Mouse (Mus musculus): ENCODE data around the gene Pak6.
A peak's percentile ranks its signal among the peaks of the same experiment; 100 is the strongest.

The Pak6 gene

GRCm38 (mm10) chr2:118700179-118701062 is 37.3 kb downstream of the Pak6 start:
- peak; percentile 71 to 89 for DNase-seq

DNA sequence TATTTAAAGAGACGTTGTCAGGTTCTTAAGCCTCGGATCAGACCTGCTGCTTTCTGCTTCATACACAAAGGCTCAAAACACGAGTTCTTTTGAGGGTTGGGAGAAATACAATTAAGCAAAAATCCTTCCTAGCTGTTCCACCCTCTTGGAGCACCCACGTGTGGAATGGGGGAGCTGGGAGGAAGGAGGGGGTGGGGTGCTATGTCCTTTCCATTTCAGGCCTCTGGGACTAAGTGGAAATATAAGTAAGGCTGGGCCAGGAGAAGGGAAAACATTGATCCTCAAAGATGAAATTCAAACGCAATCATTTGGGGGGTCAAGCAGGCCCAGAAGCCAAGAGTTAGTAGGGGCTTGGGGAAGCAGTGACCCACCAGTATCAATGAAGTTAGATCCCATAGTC is 38.1 kb downstream of the Pak6 start:
- no peak for DNase-seq

DNA sequence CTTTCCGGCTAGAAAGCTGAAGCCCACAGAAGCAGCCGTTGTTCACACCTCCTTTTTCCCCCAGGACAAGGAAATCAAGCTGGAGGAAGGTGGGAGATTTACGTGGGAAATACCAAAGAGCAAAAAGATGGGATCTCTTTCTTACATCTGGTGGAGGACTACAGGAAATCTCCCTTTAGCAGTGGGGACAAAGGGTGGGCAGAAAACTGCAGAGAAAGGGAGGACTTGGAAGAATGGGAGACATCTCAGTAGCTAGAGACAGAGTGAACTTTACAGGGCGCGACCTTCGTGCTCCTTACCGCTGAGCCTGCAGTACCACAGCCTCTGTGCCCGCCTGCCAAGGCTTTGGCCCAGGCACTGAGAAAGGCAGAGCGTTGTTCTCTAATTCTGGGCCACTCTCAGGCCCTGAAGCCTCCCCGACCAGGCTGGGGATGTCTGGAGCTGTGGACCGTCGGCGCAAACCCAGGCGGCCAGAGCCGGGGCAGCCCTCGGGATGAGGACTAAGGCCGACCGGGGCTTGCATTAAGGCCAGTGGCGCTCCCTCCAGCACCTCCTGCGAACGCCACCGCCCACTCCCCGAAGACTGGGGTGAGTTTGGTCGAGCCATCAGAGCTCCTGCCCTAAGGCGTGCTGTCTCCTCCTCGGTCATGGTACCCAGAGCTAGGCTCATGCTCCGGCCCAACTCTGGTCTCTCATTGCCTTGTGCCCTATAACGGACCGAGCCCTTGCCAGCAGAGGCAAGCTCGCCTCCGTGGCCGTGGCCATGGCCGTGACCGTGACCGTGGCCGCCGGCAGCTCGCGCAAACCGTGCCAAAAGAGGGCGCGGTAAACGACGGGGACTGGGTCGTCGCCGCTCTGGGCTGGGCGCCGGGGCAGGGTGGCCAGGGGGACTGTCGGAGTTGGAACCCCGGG is 39.1 kb downstream of the Pak6 start:
- no peak for DNase-seq

- DNase-seq = peak; percentile 36 to 69
Observed at GRCm38 (mm10) chr2:118702883-118703761, 40.0 kb downstream of the Pak6 start.

DNA sequence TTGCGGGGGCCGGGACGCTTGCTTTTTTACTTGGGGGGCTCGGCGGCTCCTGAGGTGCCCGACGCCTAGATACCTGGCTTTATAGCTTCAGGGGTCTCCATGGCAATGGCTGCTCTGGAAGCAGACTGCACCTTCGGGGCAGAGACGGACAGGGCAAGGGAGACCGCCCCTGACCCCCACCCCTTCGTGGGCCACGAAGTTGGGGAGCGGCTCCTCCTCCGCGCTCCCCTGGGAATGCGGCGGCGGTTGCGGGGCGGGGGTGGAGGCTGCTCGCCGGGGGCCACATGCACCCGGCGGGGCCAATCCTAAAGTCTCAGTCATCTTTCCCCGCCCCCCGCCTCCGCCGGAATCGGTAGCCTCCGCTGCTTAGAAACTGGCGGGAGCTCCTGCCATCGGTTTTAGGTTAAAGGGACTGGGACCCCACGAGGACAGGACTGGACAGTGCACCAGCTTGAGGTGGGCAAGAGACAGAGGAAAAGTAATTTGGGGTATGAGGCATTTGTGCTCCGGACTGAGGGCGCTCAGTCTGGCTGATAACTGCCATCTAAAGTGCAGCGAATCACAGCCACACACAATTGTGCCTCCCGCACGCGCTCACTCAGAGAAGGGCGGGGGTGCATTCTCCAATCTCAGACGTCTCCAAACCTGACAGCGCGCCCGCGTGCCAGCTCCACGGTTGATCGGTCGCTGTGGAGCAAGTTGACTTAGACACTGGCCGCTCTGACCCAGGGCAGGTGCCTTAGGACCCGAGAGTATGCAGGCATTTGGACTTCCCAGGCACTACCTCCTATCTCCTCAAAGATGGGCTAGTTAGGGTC is 41.0 kb downstream of the Pak6 start, which contains the start of gene Ankrd63:
Ankrd63 (minus strand) TSS at position 51 of the 818 bp plus-strand sequence.
- peak in 1 of 2 experiments; percentile 49 for DNase-seq

DNA sequence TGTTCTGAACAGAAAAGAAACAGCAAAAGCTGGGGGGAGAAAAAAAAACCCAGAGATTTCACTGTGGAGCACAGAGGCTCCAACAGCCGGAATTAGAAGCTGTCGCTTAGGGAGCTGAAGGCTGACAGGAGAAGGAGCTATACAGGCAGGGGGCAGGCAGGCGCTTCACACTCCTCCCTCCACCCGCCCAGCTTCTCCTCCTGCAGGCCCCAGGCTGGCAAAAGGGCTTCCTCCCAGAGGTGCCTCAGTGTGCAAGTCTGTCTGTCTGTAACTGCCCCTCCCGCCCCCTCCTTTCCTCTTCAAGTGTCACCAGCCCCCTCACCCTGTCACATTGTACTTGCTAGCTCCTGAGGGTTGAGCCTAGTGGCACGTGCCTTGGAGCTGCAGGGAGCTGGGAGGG is 43.3 kb downstream of the Pak6 start:
- no peak for DNase-seq

DNA sequence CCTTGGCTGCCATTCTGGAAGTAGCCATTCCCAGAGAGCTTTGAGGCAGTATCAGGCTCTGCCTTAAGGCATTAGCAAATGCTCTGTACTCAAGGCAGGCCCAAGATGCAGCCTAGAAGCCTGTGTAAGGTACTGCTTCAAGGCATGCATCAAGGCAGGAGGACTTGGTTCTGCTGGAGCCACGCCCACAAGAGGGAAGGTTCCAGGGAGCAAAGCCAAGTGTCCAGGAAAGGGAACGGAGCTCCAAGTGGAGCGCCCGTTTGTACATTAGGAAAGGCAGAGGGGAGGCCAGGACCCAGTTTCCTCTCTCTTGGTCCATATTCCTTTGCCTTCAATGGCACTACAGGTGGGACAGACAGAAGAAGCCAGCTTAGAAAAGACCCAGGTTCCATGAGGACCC is 45.4 kb downstream of the Pak6 start:
- no peak for DNase-seq

DNA sequence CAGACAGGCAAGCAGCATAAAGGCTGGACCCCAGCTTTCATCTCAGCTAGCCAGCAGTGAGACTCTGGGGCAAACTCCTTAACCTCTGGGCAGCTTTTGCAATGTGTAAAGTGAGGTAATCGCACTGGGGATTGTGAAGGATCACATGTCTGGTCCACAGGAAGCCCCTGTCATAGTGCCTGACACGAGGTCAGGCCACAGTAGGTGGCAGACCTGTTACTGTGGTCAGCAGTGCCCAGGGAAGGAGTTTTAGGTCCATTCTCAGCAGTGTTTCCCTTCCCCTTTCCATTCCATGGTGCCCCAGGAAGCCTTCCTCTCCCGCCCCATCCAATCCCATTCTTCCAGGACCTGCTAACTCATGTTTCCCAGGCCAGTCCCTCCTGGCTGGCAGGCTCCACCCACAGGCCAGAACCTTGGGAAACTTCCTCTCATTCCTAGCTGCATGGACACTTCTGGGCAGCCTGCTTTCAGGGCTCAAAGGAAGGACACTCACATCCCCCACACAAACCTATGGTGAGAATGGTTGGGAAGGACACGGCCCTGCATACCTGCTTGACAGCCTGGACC is 46.6 kb downstream of the Pak6 start:
- DNase-seq = no peak

DNA sequence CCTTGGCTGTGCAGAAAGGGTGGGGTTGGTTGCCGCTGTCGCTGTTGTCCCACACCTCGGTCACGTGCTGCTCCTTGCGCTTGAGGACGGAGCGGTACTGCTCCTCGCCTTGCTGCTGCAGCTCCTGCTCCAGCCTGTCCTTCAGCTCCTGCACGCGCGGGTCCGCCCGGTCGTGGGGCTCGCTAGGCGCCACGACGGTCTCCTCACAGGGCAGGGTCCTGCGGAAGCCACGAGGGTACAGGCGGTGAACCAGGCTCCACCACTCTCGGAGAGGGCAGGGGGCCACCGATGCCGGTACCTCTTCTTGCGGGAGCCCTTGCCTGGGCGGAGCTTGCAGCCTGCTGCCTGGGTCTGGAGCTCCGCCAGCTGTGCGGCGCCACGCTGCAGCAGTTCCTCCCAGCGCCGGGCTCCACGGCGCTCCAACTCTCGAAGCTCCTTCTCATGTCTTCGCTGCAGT is 48.0 kb downstream of the Pak6 start:
- DNase-seq = no peak

- no peak for DNase-seq
Observed at GRCm38 (mm10) chr2:118713631-118714030, 50.5 kb downstream of the Pak6 start.

- no peak for DNase-seq
Observed at GRCm38 (mm10) chr2:118714230-118714629, 51.1 kb downstream of the Pak6 start.

GRCm38 (mm10) chr2:118716677-118717076 is 53.6 kb downstream of the Pak6 start:
- no peak for DNase-seq

DNA sequence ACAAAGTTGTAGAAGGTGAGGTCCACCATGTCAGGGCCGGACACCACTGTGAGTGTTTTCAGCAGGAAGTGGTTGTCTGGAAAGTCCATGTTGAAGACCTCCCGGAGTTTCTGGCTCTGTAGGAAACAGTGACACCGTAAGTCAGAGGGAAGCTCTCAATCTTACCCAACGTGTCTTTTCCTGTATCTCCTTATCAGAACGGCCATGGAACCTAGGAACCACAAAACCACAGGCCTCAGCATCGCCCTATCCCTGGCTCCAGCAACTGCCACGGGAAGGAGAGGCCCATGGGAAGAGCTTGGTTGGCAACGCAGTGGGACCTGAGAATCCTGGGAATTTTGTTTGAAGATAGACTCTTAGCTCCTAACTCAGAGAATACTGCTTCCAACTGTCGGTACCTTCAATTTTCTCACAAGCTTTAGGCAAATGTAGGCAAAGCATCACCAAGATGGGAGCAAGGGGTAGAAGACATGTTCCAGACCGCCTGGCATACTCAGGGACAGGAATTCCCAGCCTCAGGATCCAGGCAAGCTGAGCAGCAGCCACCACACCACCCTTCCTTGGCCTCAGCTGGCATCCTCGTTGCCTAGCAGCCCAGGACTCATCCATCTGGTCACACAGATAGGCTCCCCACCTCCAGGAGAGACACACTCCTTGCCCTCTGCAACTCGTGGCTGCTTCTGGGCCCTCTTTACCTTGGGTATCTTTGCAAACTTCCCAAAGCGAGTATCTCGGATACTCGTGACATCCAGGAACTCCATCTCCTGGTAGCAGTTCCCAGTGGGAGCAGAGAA is 60.8 kb downstream of the Pak6 start:
- no peak for DNase-seq

DNA sequence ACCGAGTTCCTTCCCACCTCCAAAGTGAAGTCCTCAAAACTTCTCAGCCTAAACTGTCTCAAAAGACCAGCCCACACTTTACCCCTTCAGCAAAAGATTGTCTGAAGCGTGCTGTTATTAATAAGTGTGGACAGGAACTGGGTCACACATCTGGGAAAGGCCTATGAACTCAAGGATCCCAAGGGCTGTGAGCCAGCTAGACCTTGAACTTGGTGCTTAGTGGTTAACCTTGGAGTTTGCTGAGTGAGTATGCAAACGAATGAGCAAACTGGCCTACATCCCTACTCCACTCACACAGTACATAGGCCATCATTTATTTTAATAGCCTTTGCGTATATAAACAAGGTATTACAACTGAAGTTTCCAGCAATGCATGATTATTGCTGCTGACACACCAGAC is 62.4 kb downstream of the Pak6 start:
- no peak for DNase-seq

- peak in 1 of 2 experiments; percentile 2 for DNase-seq
Observed at GRCm38 (mm10) chr2:118726873-118727272, 63.8 kb downstream of the Pak6 start.

GRCm38 (mm10) chr2:118727911-118728310 is 64.8 kb downstream of the Pak6 start:
- DNase-seq = no peak

DNA sequence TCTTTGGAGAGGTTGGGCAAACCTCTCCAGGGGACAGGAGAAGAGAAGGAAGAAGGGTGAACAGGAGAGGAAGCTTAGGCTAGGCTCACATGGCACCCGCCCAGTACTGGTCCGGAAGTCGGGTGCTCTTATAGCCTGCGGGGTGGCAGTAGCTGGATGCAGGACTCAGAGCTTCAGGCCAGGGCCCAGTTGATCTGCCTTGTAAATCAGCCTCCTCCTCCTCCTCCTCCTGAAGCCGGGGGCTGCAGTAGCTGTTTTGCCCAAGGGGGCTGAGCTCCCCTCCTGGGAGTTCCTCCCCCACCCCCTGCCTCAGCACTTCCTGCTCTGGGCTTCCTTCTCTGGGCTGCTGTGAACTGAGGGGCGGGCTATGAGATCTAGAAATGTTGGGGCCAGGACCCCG is 65.2 kb downstream of the Pak6 start, which contains the start of gene Plcb2:
Plcb2 (minus strand) TSS at position 102 of the 400 bp plus-strand sequence.
- DNase-seq = peak; percentile 63 to 73

- no peak for DNase-seq
Observed at GRCm38 (mm10) chr2:118729194-118729593, 66.1 kb downstream of the Pak6 start.

DNA sequence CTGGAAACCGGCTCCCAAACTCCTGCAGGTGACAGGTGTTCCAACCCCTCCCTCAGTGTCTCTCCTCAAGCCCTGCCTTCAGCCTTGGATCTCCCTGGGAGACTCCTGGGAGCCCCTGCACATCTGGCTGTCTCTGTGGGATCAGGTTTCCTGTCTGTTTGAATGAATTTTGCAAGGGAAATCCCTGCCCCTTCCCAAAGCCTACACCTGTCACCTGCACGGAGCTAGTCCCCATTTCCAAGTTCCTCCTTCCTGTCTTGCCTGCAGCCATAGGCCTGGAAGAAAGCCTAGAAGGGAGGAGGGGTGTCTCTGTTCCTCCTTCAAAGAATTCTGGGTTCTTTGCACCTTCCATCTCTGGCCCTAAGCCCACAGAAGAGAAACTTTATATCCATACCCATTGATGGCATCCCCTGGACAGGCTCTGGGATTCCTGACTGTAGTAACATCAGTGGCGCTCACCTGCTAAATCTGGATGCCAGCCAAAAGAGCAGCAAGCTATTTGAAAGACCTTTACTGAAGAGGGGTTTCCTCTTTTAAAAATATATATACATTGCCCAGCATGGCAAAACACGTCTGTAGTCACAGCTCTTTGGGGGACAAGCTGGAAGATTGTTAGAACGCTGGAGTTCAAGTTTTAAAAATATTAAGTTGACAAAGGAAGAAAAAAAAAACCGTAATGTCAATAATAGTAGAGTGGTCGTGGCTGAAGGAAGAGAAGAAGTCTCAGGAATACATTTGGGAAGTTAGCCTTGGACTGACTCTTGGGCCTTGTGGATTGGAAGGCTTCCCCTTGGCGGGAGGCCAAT is 66.9 kb downstream of the Pak6 start:
- DNase-seq = no peak

GRCm38 (mm10) chr2:118730622-118730915 is 67.5 kb downstream of the Pak6 start:
- DNase-seq = peak; percentile 57 to 75
